Mouse (Mus musculus) retina, embryonic 14.5 days (tissue): Measurements from ENCODE around the gene Sirt1.
"Not testable (repeated sequence)": the region's sequence is repeated elsewhere in the genome, so short reads cannot be mapped to it uniquely, and the experiment has no call there.

ENCODE experiments used
- DNase-seq: peaks from one replicate; pipeline ENCODE4 v3.0.0-alpha.2; 2015; ENCODE audit warnings: low spot score

The Sirt1 gene

GRCm38 (mm10) chr10:63381498-63382280 is at the start of gene Sirt1:
Gene Sirt1, minus strand, starts transcription at chr10:63381704.
- DNase-seq: peak; percentile 20

GRCm38 (mm10) chr10:63429785-63430305 is 48.3 kb upstream of the Sirt1 start, which contains the start of gene Ctnna3:
Gene Ctnna3, plus strand, starts transcription at chr10:63430098.
- DNase-seq: peak; percentile 90

- DNase-seq: peak; percentile 99
Measured at GRCm38 (mm10) chr10:63429380-63429779, 47.9 kb upstream of the Sirt1 start.

- no peak for DNase-seq
Measured at GRCm38 (mm10) chr10:63429023-63429340, 47.5 kb upstream of the Sirt1 start.

- DNase-seq: peak; percentile 60
Measured at GRCm38 (mm10) chr10:63428243-63429022, 46.9 kb upstream of the Sirt1 start.

- no peak for DNase-seq
Measured at GRCm38 (mm10) chr10:63427146-63427545, 45.6 kb upstream of the Sirt1 start.

GRCm38 (mm10) chr10:63424475-63424814 is 42.9 kb upstream of the Sirt1 start:
- DNase-seq: peak; percentile 41

- no peak for DNase-seq
Measured at GRCm38 (mm10) chr10:63423591-63424474, 42.3 kb upstream of the Sirt1 start.

GRCm38 (mm10) chr10:63422736-63422992 is 41.2 kb upstream of the Sirt1 start:
- DNase-seq: peak; percentile 39

- peak; percentile 48 for DNase-seq
Measured at GRCm38 (mm10) chr10:63421739-63422735, 40.5 kb upstream of the Sirt1 start, which contains the start of gene Gm7075. Gene Gm7075, minus strand, starts transcription at chr10:63421789.

GRCm38 (mm10) chr10:63417061-63417460 is 35.6 kb upstream of the Sirt1 start:
- DNase-seq: no peak

GRCm38 (mm10) chr10:63415850-63416249 is 34.3 kb upstream of the Sirt1 start:
- DNase-seq: no peak

GRCm38 (mm10) chr10:63415287-63415686 is 33.8 kb upstream of the Sirt1 start:
- no peak for DNase-seq

GRCm38 (mm10) chr10:63412756-63413155 is 31.3 kb upstream of the Sirt1 start:
- DNase-seq: no peak

GRCm38 (mm10) chr10:63411674-63412073 is 30.2 kb upstream of the Sirt1 start:
- not testable (repeated sequence) for DNase-seq

GRCm38 (mm10) chr10:63410162-63410956 is 28.9 kb upstream of the Sirt1 start:
- DNase-seq: peak; percentile 18

- DNase-seq: no peak
Measured at GRCm38 (mm10) chr10:63403636-63404035, 22.1 kb upstream of the Sirt1 start.

GRCm38 (mm10) chr10:63402731-63403504 is 21.4 kb upstream of the Sirt1 start:
- DNase-seq: no peak

- no peak for DNase-seq
Measured at GRCm38 (mm10) chr10:63396963-63397362, 15.5 kb upstream of the Sirt1 start.
